Mouse (Mus musculus): ENCODE measurements at regions not wholly inside any gene's neighbourhood (a gene's known extent, or its start where the extent isn't known, plus 50 kb on each side); places are given as distances from the start of the nearest gene placed in this dataset.

DNA sequence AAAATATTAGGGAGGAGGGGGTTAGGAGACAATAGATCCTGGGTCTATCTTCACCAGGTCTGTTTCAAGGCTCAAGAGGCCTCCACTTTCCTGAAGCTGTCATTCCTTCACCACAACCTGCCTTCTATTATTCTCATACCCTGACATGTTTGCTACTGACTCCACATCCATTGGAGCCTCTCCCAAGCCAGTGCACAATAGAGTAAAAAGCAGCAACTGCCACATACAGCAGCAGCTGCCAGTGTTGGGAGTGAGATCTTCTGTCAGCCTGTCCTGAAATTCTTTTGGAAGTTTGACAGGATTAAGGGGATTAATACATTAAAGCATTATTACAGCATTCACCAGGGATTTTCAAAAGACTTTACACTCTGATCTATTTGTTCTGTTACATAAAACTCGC, 441.8 kb downstream of the Cdk5rap2 start:
- Histone ChIP-seq H3K9me3 (no peaks in the 10 kb centered on the region), H3K4me1 (no peaks in the 10 kb centered on the region), H3K27ac (no peak overlapping the region), H3K9ac (no peak overlapping the region), H3K27me3 (no peaks in the 10 kb centered on the region), H3K4me2 (no peak overlapping the region), H3K36me3 (no peaks in the 10 kb centered on the region), H3K4me3 (no peak overlapping the region)
- WGBS, result 85% methylated on average over 1 of the region's 1 CpGs
- no peak for ATAC-seq (ENCODE audit: insufficient number of reproducible peaks, low FRiP score, low TSS enrichment, low read depth)

All from limb, embryonic 15.5 days (tissue).